Mouse (Mus musculus): ENCODE measurements around the gene Bves. TPM values are rescaled to one million over a fixed set of nuclear protein-coding genes. Genes with fewer than 3 reads are reported as not detected.
"Not testable (repeated sequence)": the region's sequence is repeated elsewhere in the genome, so short reads cannot be mapped to it uniquely, and the experiment has no call there.

Bves gene
- polyA plus RNA-seq (2015; fragmentation: Nextera tagmentation; extraction: Ambion mirVana): 0.15 and 0.26 TPM in 2 replicates

DNA sequence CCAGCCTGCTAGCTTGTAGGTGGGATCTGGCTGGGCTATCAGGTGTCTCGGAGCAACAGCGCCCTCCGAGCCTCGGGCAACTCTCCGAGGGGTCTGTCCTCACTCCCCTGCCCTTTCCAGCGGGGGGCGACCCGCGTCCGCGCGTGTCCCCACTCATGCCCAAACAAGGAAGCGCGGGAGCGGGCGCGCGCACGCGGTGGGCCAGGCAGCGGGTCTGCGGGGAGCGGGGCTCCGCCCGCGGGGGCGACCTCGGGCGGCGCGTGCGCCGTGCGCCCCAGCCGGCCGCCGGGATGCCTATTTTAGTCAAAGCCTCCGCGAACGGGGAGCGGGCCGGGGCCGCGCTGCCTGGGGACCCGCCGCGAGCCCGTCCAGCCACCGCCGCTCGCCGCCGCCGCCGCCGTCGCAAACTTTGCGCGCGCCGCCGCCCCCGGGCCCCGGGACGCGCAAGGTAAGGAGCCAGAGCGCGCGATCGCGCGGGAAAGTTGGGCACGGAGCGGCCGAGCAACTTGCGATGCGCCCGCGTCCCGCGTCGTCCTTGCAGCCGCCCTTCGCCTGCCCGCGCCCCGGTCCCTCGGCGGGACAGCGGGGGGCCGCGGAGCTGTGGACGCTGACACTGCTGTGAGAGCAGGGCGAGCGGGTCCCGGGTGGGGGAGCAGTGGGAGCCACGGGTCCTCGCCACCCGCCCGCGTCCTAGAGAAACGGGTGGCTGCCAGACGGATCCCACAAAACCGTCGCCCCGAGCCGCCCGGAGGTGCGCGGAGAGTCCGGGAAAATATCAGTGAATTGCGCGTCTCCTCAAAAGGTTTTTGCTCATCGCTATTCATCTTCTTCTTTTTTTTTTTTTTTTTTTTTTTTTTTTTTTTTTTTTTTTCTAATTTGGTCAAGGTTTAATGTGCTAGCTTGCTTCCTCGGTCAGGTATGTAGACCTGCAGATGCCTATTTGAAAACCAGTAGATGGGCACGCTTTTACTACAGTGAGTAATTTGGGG lies at the start of gene Bves:
Gene Bves (plus strand): TSS at position 339 of the 989 bp plus-strand sequence.
- Histone ChIP-seq H3K36me3 (ENCODE audit: control insufficient read depth, insufficient read depth) (no peaks in the 10 kb centered on the region), H3K4me3 (ENCODE audit: low read depth, low read length) (peak within 1 kb of the TSS; percentile 58), H3K27ac (ENCODE audit: low read length) (no peak within 1 kb of the TSS), H3K4me2 (ENCODE audit: low read depth, low read length) (peak within 1 kb of the TSS; percentile 65), H3K4me1 (ENCODE audit: control insufficient read depth, low read depth, low read length) (no peaks in the 10 kb centered on the region), H3K9me3 (replicated peaks; ENCODE audit: control insufficient read depth, low read length) (no peaks in the 10 kb centered on the region), H3K27me3 (ENCODE audit: control insufficient read depth, insufficient read depth, low read depth, low read length) (peaks cover 37% of the 10 kb centered on the region), H3K9ac (ENCODE audit: low read depth, low read length) (no peak within 1 kb of the TSS)
- 2% methylated on average over 99 of the region's 116 CpGs for WGBS (ENCODE audit: insufficient replicate concordance)
- ATAC-seq (ENCODE audit: low read depth): no peak

- Histone ChIP-seq H3K36me3 (ENCODE audit: control insufficient read depth, insufficient read depth) (no peaks in the 10 kb centered on the region), H3K27ac (ENCODE audit: low read length) (no peak overlapping the region), H3K4me3 (ENCODE audit: low read depth, low read length) (no peak overlapping the region), H3K4me2 (ENCODE audit: low read depth, low read length) (no peak overlapping the region), H3K27me3 (ENCODE audit: control insufficient read depth, insufficient read depth, low read depth, low read length) (peaks cover 24% of the 10 kb centered on the region), H3K9me3 (replicated peaks; ENCODE audit: control insufficient read depth, low read length) (no peaks in the 10 kb centered on the region), H3K4me1 (ENCODE audit: control insufficient read depth, low read depth, low read length) (no peaks in the 10 kb centered on the region), H3K9ac (ENCODE audit: low read depth, low read length) (no peak overlapping the region)
- WGBS (ENCODE audit: insufficient replicate concordance): 30% methylated on average over 7 of the region's 7 CpGs
- ATAC-seq (ENCODE audit: low read depth): no peak
Measured at GRCm38 (mm10) chr10:45288351-45288750, 47.2 kb upstream of the Bves start.

GRCm38 (mm10) chr10:45289218-45290105 lies 46.1 kb upstream of the Bves start:
- H3K36me3 ChIP-seq (ENCODE audit: control insufficient read depth, insufficient read depth): no peaks in the 10 kb centered on the region
- ATAC-seq (ENCODE audit: low read depth): no peak
- H3K9me3 ChIP-seq (replicated peaks; ENCODE audit: control insufficient read depth, low read length): no peaks in the 10 kb centered on the region
- H3K4me2 ChIP-seq (ENCODE audit: low read depth, low read length): peak overlapping the region; percentile 48
- WGBS (ENCODE audit: insufficient replicate concordance): 2% methylated on average over 71 of the region's 71 CpGs
- H3K9ac ChIP-seq (ENCODE audit: low read depth, low read length): no peak overlapping the region
- H3K27me3 ChIP-seq (ENCODE audit: control insufficient read depth, insufficient read depth, low read depth, low read length): peaks cover 24% of the 10 kb centered on the region
- no peaks in the 10 kb centered on the region for H3K4me1 ChIP-seq (ENCODE audit: control insufficient read depth, low read depth, low read length)
- H3K27ac ChIP-seq (ENCODE audit: low read length): no peak overlapping the region
- H3K4me3 ChIP-seq (ENCODE audit: low read depth, low read length): peak overlapping the region; percentile 33

DNA sequence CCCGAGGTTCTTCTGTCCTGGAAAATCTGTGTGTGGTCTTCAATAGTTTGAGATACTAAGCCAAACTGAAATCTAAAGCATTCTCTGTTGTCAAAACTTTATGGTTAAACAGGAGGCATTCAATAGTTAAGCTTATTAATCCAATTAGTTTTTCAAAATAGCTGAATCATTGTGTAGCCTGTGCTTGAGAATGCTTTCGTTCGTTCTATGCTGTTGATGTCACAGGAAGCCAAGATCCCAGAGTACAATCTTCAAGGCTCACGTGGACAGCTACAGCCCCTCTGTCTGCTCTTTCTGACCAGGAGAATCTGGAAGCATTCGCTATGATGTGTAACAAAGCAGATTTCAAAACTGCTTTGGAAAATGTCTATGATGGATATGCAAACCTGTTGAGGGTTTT lies 45.0 kb upstream of the Bves start:
- 43% methylated on average over 5 of the region's 5 CpGs for WGBS (ENCODE audit: insufficient replicate concordance)
- Histone ChIP-seq H3K9me3 (replicated peaks; ENCODE audit: control insufficient read depth, low read length) (no peaks in the 10 kb centered on the region), H3K4me2 (ENCODE audit: low read depth, low read length) (no peak overlapping the region), H3K27me3 (ENCODE audit: control insufficient read depth, insufficient read depth, low read depth, low read length) (peaks cover 24% of the 10 kb centered on the region), H3K36me3 (ENCODE audit: control insufficient read depth, insufficient read depth) (no peaks in the 10 kb centered on the region), H3K9ac (ENCODE audit: low read depth, low read length) (no peak overlapping the region), H3K4me3 (ENCODE audit: low read depth, low read length) (no peak overlapping the region), H3K4me1 (ENCODE audit: control insufficient read depth, low read depth, low read length) (no peaks in the 10 kb centered on the region), H3K27ac (ENCODE audit: low read length) (no peak overlapping the region)
- no peak for ATAC-seq (ENCODE audit: low read depth)

GRCm38 (mm10) chr10:45292159-45292558 lies 43.4 kb upstream of the Bves start:
- not testable (repeated sequence) for ATAC-seq (ENCODE audit: low read depth); H3K9ac ChIP-seq (ENCODE audit: low read depth, low read length); H3K4me2 ChIP-seq (ENCODE audit: low read depth, low read length); H3K9me3 ChIP-seq (replicated peaks; ENCODE audit: control insufficient read depth, low read length); H3K36me3 ChIP-seq (ENCODE audit: control insufficient read depth, insufficient read depth); H3K27ac ChIP-seq (ENCODE audit: low read length); H3K4me1 ChIP-seq (ENCODE audit: control insufficient read depth, low read depth, low read length); H3K4me3 ChIP-seq (ENCODE audit: low read depth, low read length)
- peaks cover 24% of the 10 kb centered on the region for H3K27me3 ChIP-seq (ENCODE audit: control insufficient read depth, insufficient read depth, low read depth, low read length)
- WGBS (ENCODE audit: insufficient replicate concordance): 55% methylated on average over 4 of the region's 4 CpGs

DNA sequence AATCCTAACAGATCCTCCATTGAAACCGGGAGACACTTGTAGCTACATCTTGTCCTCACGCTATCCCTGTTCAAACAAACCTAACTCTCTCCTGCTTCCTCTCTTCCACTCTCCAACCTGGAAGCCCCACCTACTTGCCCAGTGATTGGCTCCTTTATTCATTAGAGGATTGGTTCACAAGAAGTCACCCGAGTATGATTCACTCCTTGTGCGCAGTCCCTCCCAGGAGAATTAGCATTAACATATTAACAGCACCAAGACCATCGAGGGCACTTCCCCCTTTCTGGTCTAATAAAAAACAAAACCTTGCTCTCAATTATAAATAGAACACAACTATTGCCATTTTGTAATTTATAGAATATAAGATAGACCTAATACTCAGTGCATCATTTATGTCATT lies 40.5 kb upstream of the Bves start:
- no peaks in the 10 kb centered on the region for H3K36me3 ChIP-seq (ENCODE audit: control insufficient read depth, insufficient read depth)
- H3K4me1 ChIP-seq (ENCODE audit: control insufficient read depth, low read depth, low read length): no peaks in the 10 kb centered on the region
- H3K9ac ChIP-seq (ENCODE audit: low read depth, low read length): no peak overlapping the region
- H3K27me3 ChIP-seq (ENCODE audit: control insufficient read depth, insufficient read depth, low read depth, low read length): 0 out of 2 replicates have a peak, but pooled peaks cover 3% of the 10 kb centered on the region
- no peak overlapping the region for H3K27ac ChIP-seq (ENCODE audit: low read length)
- WGBS (ENCODE audit: insufficient replicate concordance): 67% methylated on average over 5 of the region's 5 CpGs
- no peak overlapping the region for H3K4me2 ChIP-seq (ENCODE audit: low read depth, low read length)
- H3K9me3 ChIP-seq (replicated peaks; ENCODE audit: control insufficient read depth, low read length): no peaks in the 10 kb centered on the region
- no peak overlapping the region for H3K4me3 ChIP-seq (ENCODE audit: low read depth, low read length)
- ATAC-seq (ENCODE audit: low read depth): no peak

GRCm38 (mm10) chr10:45298503-45298902 lies 37.1 kb upstream of the Bves start:
- Histone ChIP-seq H3K27me3 (ENCODE audit: control insufficient read depth, insufficient read depth, low read depth, low read length) (no peaks in the 10 kb centered on the region), H3K9me3 (replicated peaks; ENCODE audit: control insufficient read depth, low read length) (no peaks in the 10 kb centered on the region), H3K9ac (ENCODE audit: low read depth, low read length) (no peak overlapping the region), H3K4me1 (ENCODE audit: control insufficient read depth, low read depth, low read length) (no peaks in the 10 kb centered on the region), H3K4me3 (ENCODE audit: low read depth, low read length) (no peak overlapping the region), H3K27ac (ENCODE audit: low read length) (no peak overlapping the region), H3K4me2 (ENCODE audit: low read depth, low read length) (no peak overlapping the region), H3K36me3 (ENCODE audit: control insufficient read depth, insufficient read depth) (no peaks in the 10 kb centered on the region)
- no peak for ATAC-seq (ENCODE audit: low read depth)
- 58% methylated on average over 6 of the region's 6 CpGs for WGBS (ENCODE audit: insufficient replicate concordance)

DNA sequence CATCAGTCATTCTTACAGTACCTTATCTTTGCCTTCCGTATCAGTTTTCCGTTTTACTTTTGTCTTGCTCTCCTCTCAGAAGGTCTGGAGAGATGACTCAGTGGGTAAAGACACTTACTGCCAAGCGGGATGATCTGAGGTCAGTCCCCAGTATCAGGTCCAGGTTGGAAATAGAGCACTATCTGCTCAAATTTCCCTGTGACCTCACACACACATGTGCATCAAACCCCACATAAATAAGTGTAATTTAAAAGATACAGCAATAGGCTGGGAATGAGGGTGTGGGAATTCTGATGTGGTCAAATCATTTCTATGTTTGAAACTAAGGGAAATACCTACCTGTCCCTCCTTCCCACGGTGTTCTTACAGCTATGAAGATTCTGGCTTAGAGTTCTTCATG lies 36.1 kb upstream of the Bves start:
- H3K4me2 ChIP-seq (ENCODE audit: low read depth, low read length): no peak overlapping the region
- 63% methylated on average over 4 of the region's 4 CpGs for WGBS (ENCODE audit: insufficient replicate concordance)
- no peak overlapping the region for H3K9ac ChIP-seq (ENCODE audit: low read depth, low read length)
- H3K4me3 ChIP-seq (ENCODE audit: low read depth, low read length): no peak overlapping the region
- no peaks in the 10 kb centered on the region for H3K9me3 ChIP-seq (replicated peaks; ENCODE audit: control insufficient read depth, low read length)
- ATAC-seq (ENCODE audit: low read depth): no peak
- H3K36me3 ChIP-seq (ENCODE audit: control insufficient read depth, insufficient read depth): no peaks in the 10 kb centered on the region
- no peak overlapping the region for H3K27ac ChIP-seq (ENCODE audit: low read length)
- H3K27me3 ChIP-seq (ENCODE audit: control insufficient read depth, insufficient read depth, low read depth, low read length): no peaks in the 10 kb centered on the region
- H3K4me1 ChIP-seq (ENCODE audit: control insufficient read depth, low read depth, low read length): no peaks in the 10 kb centered on the region

Data from liver, embryonic 16.5 days (tissue).